ENCODE assay signal across 22 mouse cellular contexts in genomic region chr8:127501756-127502155, GRCm38 (mm10).
DNase-seq lines count a peak whose midpoint lies in the region; ATAC-seq and TF ChIP-seq lines count a peak whose summit lies in the region.
"Had no signal": no experiment of that assay in that cellular context is flagged by ENCODE, and none has a peak within 500 bp of the region (broad histone marks: within the 10 kb centered on the region; RNA-seq: fewer than 3 reads in every experiment).

No protein-coding gene starts in this region.

- no peak overlapping the region for H3K4me3 ChIP-seq in kidney, adult 2 months (ENCODE audit: insufficient read depth, low read depth, low read length)
- H3K4me3 ChIP-seq: heart, adult 2 months; heart, embryonic 13.5 days; hindbrain, embryonic 15.5 days; liver, embryonic 12.5 days; midbrain, embryonic 13.5 days; neural tube, embryonic 12.5 days had no signal

- intact Hi-C loops in left cerebral cortex, postnatal 14 days (cut with DNase I): no loop called here

- TF ChIP-seq CTCF in kidney, adult 2 months (conservative IDR thresholded peaks at IDR 0.05; ENCODE audit: insufficient read depth, insufficient read length, low read depth, low read length): no peak

- peak; percentile 49 for DNase-seq in 416B (ENCODE audit: low read depth)
- peak; percentile 39 for DNase-seq in thymus, postnatal 14 days
- DNase-seq in kidney, adult 11 months: no peak
- DNase-seq in left cerebral cortex, postnatal 14 days (ENCODE audit: low spot score in 2 of 2): no peak
- no peak for DNase-seq in kidney, adult 2 months
- DNase-seq: adrenal gland, postnatal 25 days; cerebellum, adult 9-10 months; gastrocnemius, postnatal 14 days; heart, adult 2 months; layer of hippocampus, adult 9-11 months; lung, adult 18-20 months; right cerebral cortex, postnatal 14 days had no signal

- no peaks in the 10 kb centered on the region for H3K27me3 ChIP-seq in kidney, adult 2 months (replicated peaks; ENCODE audit: control insufficient read depth, insufficient read depth, low read length)
- H3K27me3 ChIP-seq: heart, embryonic 13.5 days; hindbrain, embryonic 15.5 days; liver, embryonic 12.5 days; neural tube, embryonic 12.5 days had no signal

- no peak overlapping the region for H3K27ac ChIP-seq in kidney, adult 2 months (ENCODE audit: insufficient read depth, low read depth, low read length)
- H3K27ac ChIP-seq: heart, adult 2 months; heart, embryonic 13.5 days; hindbrain, embryonic 15.5 days; kidney, postnatal 0 days; liver, embryonic 12.5 days; midbrain, embryonic 13.5 days; neural tube, embryonic 12.5 days had no signal

- peak; percentile 24 for ATAC-seq in CD4-positive, CD25-positive, alpha-beta regulatory T cell, adult 4 months
- ATAC-seq in megakaryocyte progenitor cell, adult 5-6 weeks (replicated peaks; ENCODE audit: poor library complexity): peak; percentile 21
- ATAC-seq: forebrain, embryonic 16.5 days; intestine, embryonic 16.5 days; liver, embryonic 12.5 days; midbrain, embryonic 13.5 days had no signal

- no peaks in the 10 kb centered on the region for H3K36me3 ChIP-seq in kidney, adult 2 months (ENCODE audit: control insufficient read depth, insufficient read depth, low read length)
- H3K36me3 ChIP-seq: hindbrain, embryonic 15.5 days; liver, embryonic 12.5 days; midbrain, embryonic 13.5 days; neural tube, embryonic 12.5 days had no signal

- TF ChIP-seq POLR2A in kidney, adult 2 months (IDR thresholded peaks at IDR 0.05; ENCODE audit: low read depth, low read length): no peak

- H3K4me1 ChIP-seq in kidney, adult 2 months (ENCODE audit: control insufficient read depth, insufficient read depth, low read length): no peaks in the 10 kb centered on the region

- WGBS in kidney, adult 2 months: 81% methylated on average over 1 of the region's 1 CpGs

Comparison
In these comparisons a context has a peak if more than half of its experiments do, and no peak if none do; other contexts are left out.
1. DNase-seq: peak in 416B (single experiment) and thymus, postnatal 14 days (single experiment); none in kidney, adult 11 months (single experiment), left cerebral cortex, postnatal 14 days (0 of 2) and kidney, adult 2 months (single experiment).